Mouse (Mus musculus): ENCODE data around the gene Cox8a. TPM values are rescaled to one million over a fixed set of nuclear protein-coding genes. Genes with fewer than 3 reads are reported as not detected.
A peak's percentile ranks its signal among the peaks of the same experiment; 100 is the strongest.

The Cox8a gene
- polyA plus RNA-seq, 1 experiment from 2014 or later = 917 TPM

- no peaks in the 10 kb centered on the region for H3K9me3 ChIP-seq (ENCODE audit: low read depth, low read length)
- peaks cover 7% of the 10 kb centered on the region; the same call in 1 of the 2 replicates for H3K4me1 ChIP-seq (ENCODE audit: insufficient read depth)
- TF ChIP-seq CTCF (IDR thresholded peaks at IDR 0.05; ENCODE audit: low read depth) = no peak
- H3K27me3 ChIP-seq (ENCODE audit: insufficient read depth, low read length) = peaks cover 33% of the 10 kb centered on the region
- no peaks in the 10 kb centered on the region for H3K36me3 ChIP-seq (ENCODE audit: insufficient read depth)
- 0 out of 2 replicates have a peak overlapping the region, but pooled peaks have one; percentile 18 for H3K4me2 ChIP-seq
- WGBS = 6% methylated on average over 18 of the region's 18 CpGs
- no peak overlapping the region for H3K9ac ChIP-seq
- ATAC-seq (ENCODE audit: insufficient read depth) (no peak), DNase-seq (no peak)
- no peak overlapping the region for H3K4me3 ChIP-seq (ENCODE audit: low read depth, low read length)
- no peak overlapping the region for H3K27ac ChIP-seq (ENCODE audit: low read depth)
These were observed 31.6 kb downstream of the Cox8a start for GRCm38 (mm10) chr19:7185715-7186291.

GRCm38 (mm10) chr19:7185059-7185458, 32.4 kb downstream of the Cox8a start:
- 32% methylated on average over 4 of the region's 4 CpGs for WGBS
- H3K4me2 ChIP-seq = no peak overlapping the region
- no peak overlapping the region for H3K27ac ChIP-seq (ENCODE audit: low read depth)
- no peaks in the 10 kb centered on the region for H3K9me3 ChIP-seq (ENCODE audit: low read depth, low read length)
- TF ChIP-seq CTCF (IDR thresholded peaks at IDR 0.05; ENCODE audit: low read depth) = no peak
- peaks cover 33% of the 10 kb centered on the region for H3K27me3 ChIP-seq (ENCODE audit: insufficient read depth, low read length)
- no peak for DNase-seq
- no peak overlapping the region for H3K4me3 ChIP-seq (ENCODE audit: low read depth, low read length)
- no peak for ATAC-seq (ENCODE audit: insufficient read depth)
- no peaks in the 10 kb centered on the region for H3K36me3 ChIP-seq (ENCODE audit: insufficient read depth)
- peaks cover 7% of the 10 kb centered on the region; the same call in 1 of the 2 replicates for H3K4me1 ChIP-seq (ENCODE audit: insufficient read depth)
- H3K9ac ChIP-seq = no peak overlapping the region

- no peak overlapping the region for H3K9ac ChIP-seq
- no peak for TF ChIP-seq CTCF (IDR thresholded peaks at IDR 0.05; ENCODE audit: low read depth)
- no peak overlapping the region for H3K27ac ChIP-seq (ENCODE audit: low read depth)
- DNase-seq = no peak
- H3K4me1 ChIP-seq (ENCODE audit: insufficient read depth) = peaks cover 7% of the 10 kb centered on the region; the same call in 1 of the 2 replicates
- no peak overlapping the region for H3K4me3 ChIP-seq (ENCODE audit: low read depth, low read length)
- H3K4me2 ChIP-seq = no peak overlapping the region
- WGBS = 58% methylated on average over 11 of the region's 11 CpGs
- no peaks in the 10 kb centered on the region for H3K36me3 ChIP-seq (ENCODE audit: insufficient read depth)
- no peaks in the 10 kb centered on the region for H3K9me3 ChIP-seq (ENCODE audit: low read depth, low read length)
- ATAC-seq (ENCODE audit: insufficient read depth) = no peak
- H3K27me3 ChIP-seq (ENCODE audit: insufficient read depth, low read length) = peaks cover 37% of the 10 kb centered on the region
These were observed 34.0 kb downstream of the Cox8a start for GRCm38 (mm10) chr19:7183419-7183818.

- Histone ChIP-seq H3K27me3 (ENCODE audit: insufficient read depth, low read length) (peaks cover 37% of the 10 kb centered on the region), H3K9ac (no peak overlapping the region; the same call in 1 of the 2 replicates), H3K4me1 (ENCODE audit: insufficient read depth) (peaks cover 7% of the 10 kb centered on the region; the same call in 1 of the 2 replicates), H3K9me3 (ENCODE audit: low read depth, low read length) (no peaks in the 10 kb centered on the region), H3K36me3 (ENCODE audit: insufficient read depth) (no peaks in the 10 kb centered on the region), H3K4me2 (peak overlapping the region; percentile 54), H3K27ac (ENCODE audit: low read depth) (no peak overlapping the region), H3K4me3 (ENCODE audit: low read depth, low read length) (0 out of 2 replicates have a peak overlapping the region, but pooled peaks have one; percentile 11)
- TF ChIP-seq CTCF (IDR thresholded peaks at IDR 0.05; ENCODE audit: low read depth) = no peak
- DNase-seq = peak; percentile 76
- ATAC-seq (ENCODE audit: insufficient read depth) = peak; percentile 65
- 5% methylated on average over 23 of the region's 23 CpGs for WGBS
These were observed 35.0 kb downstream of the Cox8a start for GRCm38 (mm10) chr19:7182273-7182949.

- no peaks in the 10 kb centered on the region for H3K36me3 ChIP-seq (ENCODE audit: insufficient read depth)
- H3K27ac ChIP-seq (ENCODE audit: low read depth) = no peak overlapping the region
- peaks cover 7% of the 10 kb centered on the region; the same call in 1 of the 2 replicates for H3K4me1 ChIP-seq (ENCODE audit: insufficient read depth)
- ATAC-seq (ENCODE audit: insufficient read depth) = no peak
- no peak for DNase-seq
- H3K4me2 ChIP-seq = no peak overlapping the region
- H3K4me3 ChIP-seq (ENCODE audit: low read depth, low read length) = no peak overlapping the region
- no peak overlapping the region for H3K9ac ChIP-seq
- no peaks in the 10 kb centered on the region for H3K9me3 ChIP-seq (ENCODE audit: low read depth, low read length)
- no peak for TF ChIP-seq CTCF (IDR thresholded peaks at IDR 0.05; ENCODE audit: low read depth)
- 54% methylated on average over 7 of the region's 7 CpGs for WGBS
- peaks cover 36% of the 10 kb centered on the region for H3K27me3 ChIP-seq (ENCODE audit: insufficient read depth, low read length)
These were observed 35.9 kb downstream of the Cox8a start for GRCm38 (mm10) chr19:7181496-7181895.

- Histone ChIP-seq H3K27ac (ENCODE audit: low read depth) (no peak overlapping the region), H3K36me3 (ENCODE audit: insufficient read depth) (no peaks in the 10 kb centered on the region), H3K4me2 (no peak overlapping the region), H3K9ac (no peak overlapping the region), H3K4me3 (ENCODE audit: low read depth, low read length) (no peak overlapping the region), H3K4me1 (ENCODE audit: insufficient read depth) (peaks cover 7% of the 10 kb centered on the region; the same call in 1 of the 2 replicates), H3K27me3 (ENCODE audit: insufficient read depth, low read length) (peaks cover 30% of the 10 kb centered on the region), H3K9me3 (ENCODE audit: low read depth, low read length) (no peaks in the 10 kb centered on the region)
- DNase-seq (no peak), ATAC-seq (ENCODE audit: insufficient read depth) (no peak)
- WGBS = 80% methylated on average over 8 of the region's 8 CpGs
- TF ChIP-seq CTCF (IDR thresholded peaks at IDR 0.05; ENCODE audit: low read depth) = no peak
These were observed 36.5 kb downstream of the Cox8a start for GRCm38 (mm10) chr19:7180756-7181405.

Data from lung, embryonic 14.5 days (tissue).